Mouse (Mus musculus) midbrain, embryonic 10.5 days (tissue): ENCODE results near the gene Parp1. TPM values are rescaled to one million over a fixed set of nuclear protein-coding genes. Genes with fewer than 3 reads are reported as not detected.

Experiments used
- DNase-seq: peaks from one replicate; pipeline ENCODE4 v3.0.0-alpha.2; 2017; ENCODE audit warnings: low spot score
- H3K27ac ChIP-seq: fragments of 300-500 bp; sonication (generic); replicated peaks from 2 replicates; pipeline ENCODE4 v1.5.1; 2016; ENCODE audit warnings: mild to moderate bottlenecking
- H3K27me3 ChIP-seq: fragments of 300-500 bp; sonication (generic); 2 replicates; pipeline ENCODE4 v1.6.1; 2016; ENCODE audit warnings: low read depth, mild to moderate bottlenecking; ENCODE audit not compliant: poor library complexity, severe bottlenecking
- H3K36me3 ChIP-seq: fragments of 300-500 bp; sonication (generic); 2 replicates; pipeline ENCODE4 v1.6.1; 2016; ENCODE audit warnings: mild to moderate bottlenecking, moderate library complexity
- H3K4me1 ChIP-seq: fragments of 300-500 bp; sonication (generic); 2 replicates; pipeline ENCODE4 v1.6.1; 2016
- H3K4me3 ChIP-seq: fragments of 300-500 bp; sonication (generic); 2 replicates; pipeline ENCODE4 v1.5.1; 2016; ENCODE audit warnings: mild to moderate bottlenecking, moderate library complexity
- H3K9me3 ChIP-seq: fragments of 300-500 bp; sonication (generic); replicated peaks from 2 replicates; pipeline ENCODE4 v1.6.1; 2016; ENCODE audit warnings: mild to moderate bottlenecking
- WGBS: fragments of 180-500 bp; shearing (Covaris S2); methylation state at CpG from one replicate; pipeline ENCODE4 v1.1.7; 2016; 5-methylcytosine and 5-hydroxymethylcytosine counted together
- polyA plus RNA-seq: library from polyadenylated mRNA; unstranded; fragments of >200 nt; fragmentation: Nextera tagmentation; extraction: Ambion mirVana; gene quantifications from 2 replicates; pipeline ENCODE4 v1.2.1, GENCODE M21; 2016

Parp1 gene
- polyA plus RNA-seq, 1 experiment from 2014 or later, result 311 TPM

GRCm38 (mm10) chr1:180545918-180546545 lies 22.7 kb upstream of the Parp1 start:
- peaks cover 45% of the 10 kb centered on the region for H3K27me3 ChIP-seq
- H3K4me1 ChIP-seq, result peaks cover 41% of the 10 kb centered on the region
- DNase-seq, result no peak
- H3K36me3 ChIP-seq, result no peaks in the 10 kb centered on the region
- no peak overlapping the region for H3K4me3 ChIP-seq
- H3K27ac ChIP-seq, result no peak overlapping the region
- 76% methylated on average over 4 of the region's 4 CpGs for WGBS
- H3K9me3 ChIP-seq, result no peaks in the 10 kb centered on the region

GRCm38 (mm10) chr1:180546798-180547750 lies 21.6 kb upstream of the Parp1 start:
- H3K4me1 ChIP-seq, result peaks cover 31% of the 10 kb centered on the region
- H3K9me3 ChIP-seq, result no peaks in the 10 kb centered on the region
- DNase-seq, result no peak
- H3K36me3 ChIP-seq, result no peaks in the 10 kb centered on the region
- peak overlapping the region; percentile 72 for H3K27ac ChIP-seq
- 46% methylated on average over 13 of the region's 13 CpGs for WGBS
- peaks cover 45% of the 10 kb centered on the region for H3K27me3 ChIP-seq
- H3K4me3 ChIP-seq, result peak overlapping the region; percentile 42

- Histone ChIP-seq H3K36me3 (no peaks in the 10 kb centered on the region), H3K9me3 (no peaks in the 10 kb centered on the region), H3K27ac (peak overlapping the region; percentile 72), H3K4me3 (peak overlapping the region; percentile 42), H3K4me1 (peaks cover 31% of the 10 kb centered on the region), H3K27me3 (peaks cover 45% of the 10 kb centered on the region)
- peak; percentile 41 for DNase-seq
- WGBS, result 2% methylated on average over 16 of the region's 16 CpGs
Observed at GRCm38 (mm10) chr1:180547751-180548669, 20.7 kb upstream of the Parp1 start.

- Histone ChIP-seq H3K27me3 (peaks cover 45% of the 10 kb centered on the region), H3K9me3 (no peaks in the 10 kb centered on the region), H3K36me3 (no peaks in the 10 kb centered on the region), H3K4me1 (peaks cover 31% of the 10 kb centered on the region), H3K4me3 (no peak overlapping the region), H3K27ac (no peak overlapping the region; the same call in 1 of the 2 replicates)
- no peak for DNase-seq
- 74% methylated on average over 7 of the region's 7 CpGs for WGBS
Observed at GRCm38 (mm10) chr1:180549539-180550308, 19.0 kb upstream of the Parp1 start.

GRCm38 (mm10) chr1:180550770-180551169 lies 18.0 kb upstream of the Parp1 start:
- 15% methylated on average over 5 of the region's 5 CpGs for WGBS
- peak; percentile 32 for DNase-seq
- Histone ChIP-seq H3K9me3 (no peaks in the 10 kb centered on the region), H3K36me3 (no peaks in the 10 kb centered on the region), H3K4me3 (no peak overlapping the region), H3K27me3 (peaks cover 45% of the 10 kb centered on the region), H3K27ac (no peak overlapping the region), H3K4me1 (peaks cover 31% of the 10 kb centered on the region)

- no peaks in the 10 kb centered on the region for H3K9me3 ChIP-seq
- no peaks in the 10 kb centered on the region for H3K36me3 ChIP-seq
- DNase-seq, result no peak
- WGBS, result 89% methylated on average over 5 of the region's 5 CpGs
- H3K27ac ChIP-seq, result no peak overlapping the region
- no peak overlapping the region for H3K4me3 ChIP-seq
- H3K4me1 ChIP-seq, result peaks cover 15% of the 10 kb centered on the region
- H3K27me3 ChIP-seq, result peaks cover 14% of the 10 kb centered on the region
Observed at GRCm38 (mm10) chr1:180556899-180557298, 11.8 kb upstream of the Parp1 start.

GRCm38 (mm10) chr1:180559454-180559853 lies 9.3 kb upstream of the Parp1 start:
- Histone ChIP-seq H3K27ac (peak overlapping the region; percentile 13; the same call in 1 of the 2 replicates), H3K36me3 (no peaks in the 10 kb centered on the region)
- WGBS, result 61% methylated on average over 8 of the region's 8 CpGs

GRCm38 (mm10) chr1:180561187-180561586 lies 7.5 kb upstream of the Parp1 start:
- no peaks in the 10 kb centered on the region for H3K9me3 ChIP-seq
- 69% methylated on average over 3 of the region's 3 CpGs for WGBS
- no peak for DNase-seq

More at GRCm38 (mm10) chr1:180559454-180559853, 9.3 kb upstream of the Parp1 start:
- peaks cover 15% of the 10 kb centered on the region for H3K4me1 ChIP-seq
- peaks cover 14% of the 10 kb centered on the region for H3K27me3 ChIP-seq
- no peak overlapping the region for H3K4me3 ChIP-seq
- no peak for DNase-seq
- no peaks in the 10 kb centered on the region for H3K9me3 ChIP-seq

GRCm38 (mm10) chr1:180564885-180565284 lies 3.8 kb upstream of the Parp1 start:
- Histone ChIP-seq H3K27ac (no peak overlapping the region), H3K27me3 (peaks cover 13% of the 10 kb centered on the region), H3K4me3 (no peak overlapping the region), H3K9me3 (no peaks in the 10 kb centered on the region), H3K36me3 (no peaks in the 10 kb centered on the region), H3K4me1 (peaks cover 12% of the 10 kb centered on the region)
- DNase-seq, result no peak
- 78% methylated on average over 5 of the region's 5 CpGs for whole genome bisulfite sequencing

More at GRCm38 (mm10) chr1:180561187-180561586, 7.5 kb upstream of the Parp1 start:
- Histone ChIP-seq H3K27me3 (peaks cover 14% of the 10 kb centered on the region), H3K4me3 (no peak overlapping the region), H3K27ac (no peak overlapping the region), H3K4me1 (peaks cover 15% of the 10 kb centered on the region), H3K36me3 (no peaks in the 10 kb centered on the region)

- Histone ChIP-seq H3K9me3 (peaks cover 9% of the 10 kb centered on the region; the same call in 1 of the 2 replicates), H3K27ac (no peak overlapping the region), H3K27me3 (no peaks in the 10 kb centered on the region), H3K4me3 (no peak overlapping the region), H3K36me3 (peaks cover 21% of the 10 kb centered on the region), H3K4me1 (peaks cover 27% of the 10 kb centered on the region)
- no peak for DNase-seq
- WGBS, result 82% methylated on average over 4 of the region's 4 CpGs
Observed at GRCm38 (mm10) chr1:180567761-180568160, 963 bp upstream of the Parp1 start.

GRCm38 (mm10) chr1:180568248-180568647 lies 476 bp upstream of the Parp1 start:
- peaks cover 26% of the 10 kb centered on the region for H3K36me3 ChIP-seq
- H3K9me3 ChIP-seq, result peaks cover 12% of the 10 kb centered on the region; the same call in 1 of the 2 replicates
- H3K27me3 ChIP-seq, result no peaks in the 10 kb centered on the region
- peak overlapping the region; percentile 95 for H3K4me3 ChIP-seq
- 40% methylated on average over 7 of the region's 7 CpGs for WGBS
- peaks cover 27% of the 10 kb centered on the region for H3K4me1 ChIP-seq
- no peak for DNase-seq
- H3K27ac ChIP-seq, result peak overlapping the region; percentile 97
